Mouse (Mus musculus) heart, embryonic 15.5 days (tissue): ENCODE results near the gene Gipc2. TPM values are rescaled to one million over a fixed set of nuclear protein-coding genes. Genes with fewer than 3 reads are reported as not detected.
"Not testable (repeated sequence)": the region's sequence is repeated elsewhere in the genome, so short reads cannot be mapped to it uniquely, and the experiment has no call there.

Experiments
- ATAC-seq: fragments of 200-750 bp; cut with Nextera tagmentation; replicated peaks from 2 replicates; pipeline ENCODE4 v1.8.0; 2017; ENCODE audit warnings: low read depth, moderate TSS enrichment; ENCODE audit not compliant: insufficient number of reproducible peaks, insufficient read depth, low FRiP score
- H3K27ac ChIP-seq: fragments of 300-500 bp; sonication (generic); 2 replicates; pipeline ENCODE4 v1.5.1; 2015; ENCODE audit warnings: mild to moderate bottlenecking, inconsistent platforms
- H3K27me3 ChIP-seq: fragments of 300-500 bp; sonication (generic); 2 replicates; pipeline ENCODE4 v1.6.1; 2015; ENCODE audit warnings: inconsistent platforms
- H3K36me3 ChIP-seq: fragments of 300-500 bp; sonication (generic); 2 replicates; pipeline ENCODE4 v1.6.1; 2015; ENCODE audit warnings: mild to moderate bottlenecking, inconsistent platforms
- H3K4me1 ChIP-seq: fragments of 300-500 bp; sonication (generic); replicated peaks from 2 replicates; pipeline ENCODE4 v1.6.1; 2015; ENCODE audit warnings: inconsistent platforms
- H3K4me2 ChIP-seq: fragments of 300-500 bp; sonication (generic); 2 replicates; pipeline ENCODE4 v1.6.1; 2015; ENCODE audit warnings: inconsistent platforms, mild to moderate bottlenecking, moderate library complexity
- H3K4me3 ChIP-seq: fragments of 300-500 bp; sonication (generic); 2 replicates; pipeline ENCODE4 v1.5.1; 2015; ENCODE audit warnings: mild to moderate bottlenecking, inconsistent platforms
- H3K9ac ChIP-seq: fragments of 300-500 bp; sonication (generic); 2 replicates; pipeline ENCODE4 v1.6.1; 2015; ENCODE audit warnings: mild to moderate bottlenecking, inconsistent platforms
- H3K9me3 ChIP-seq: fragments of 300-500 bp; sonication (generic); replicated peaks from 2 replicates; pipeline ENCODE4 v1.6.1; 2016; ENCODE audit warnings: inconsistent platforms
- WGBS: fragments of 180-500 bp; shearing (Covaris S2); methylation state at CpG from one replicate; pipeline ENCODE4 v1.1.7; 2015; ENCODE audit warnings: mixed read lengths; 5-methylcytosine and 5-hydroxymethylcytosine counted together
- polyA plus RNA-seq: library from polyadenylated mRNA; unstranded; fragments of >200 nt; fragmentation: Nextera tagmentation; extraction: Ambion mirVana; gene quantifications from 2 replicates; pipeline ENCODE4 v1.2.1, GENCODE M21; 2015

Gene Gipc2
- polyA plus RNA-seq, 1 experiment from 2014 or later: 5.0 TPM

DNA sequence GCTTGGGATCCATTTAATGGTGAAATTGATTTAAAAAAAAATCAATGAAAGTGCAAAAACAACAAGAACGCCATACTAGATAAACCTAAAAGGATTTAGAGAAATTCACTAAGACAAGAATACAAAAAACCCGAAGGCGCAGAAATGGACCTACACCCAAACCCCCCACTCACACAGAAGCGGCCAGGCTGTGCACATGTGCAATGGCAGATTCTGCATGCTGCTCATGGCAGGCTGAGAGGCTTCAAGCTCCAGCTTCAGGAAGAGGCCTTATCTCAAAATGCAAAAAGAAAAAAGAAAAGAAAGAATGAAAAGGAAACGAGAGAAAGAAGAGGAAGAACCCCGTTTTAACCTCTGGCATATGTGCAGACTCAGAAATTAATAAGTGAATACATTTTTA, 37.4 kb upstream of the Gipc2 start:
- H3K27ac ChIP-seq: no peak overlapping the region
- 73% methylated on average over 6 of the region's 6 CpGs for WGBS
- no peak overlapping the region for H3K9ac ChIP-seq
- H3K4me2 ChIP-seq: no peak overlapping the region
- H3K36me3 ChIP-seq: no peaks in the 10 kb centered on the region
- no peaks in the 10 kb centered on the region for H3K27me3 ChIP-seq
- H3K4me3 ChIP-seq: no peak overlapping the region
- ATAC-seq: no peak
- peaks cover 2% of the 10 kb centered on the region for H3K4me1 ChIP-seq
- H3K9me3 ChIP-seq: no peaks in the 10 kb centered on the region

DNA sequence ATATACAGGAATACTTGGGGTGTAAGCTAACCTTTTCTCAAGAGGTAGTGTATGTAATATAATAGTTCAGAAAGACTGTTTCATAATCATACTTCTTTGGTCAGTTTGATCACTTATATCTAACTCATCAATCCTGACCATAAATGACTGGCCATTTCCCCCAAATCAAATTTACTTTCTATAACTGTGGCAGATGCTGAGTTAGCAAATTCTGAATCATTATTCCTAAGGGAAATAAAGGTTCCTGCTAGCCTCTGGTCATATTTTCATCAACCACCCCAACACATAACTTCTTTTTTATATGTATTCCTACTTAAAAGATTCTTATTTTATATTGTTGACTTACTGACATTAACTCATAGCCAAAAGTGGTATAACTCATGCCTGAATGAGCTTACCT, 36.9 kb upstream of the Gipc2 start:
- Histone ChIP-seq H3K9ac (no peak overlapping the region), H3K4me3 (no peak overlapping the region), H3K27me3 (no peaks in the 10 kb centered on the region), H3K4me2 (no peak overlapping the region), H3K27ac (no peak overlapping the region), H3K9me3 (no peaks in the 10 kb centered on the region), H3K4me1 (no peaks in the 10 kb centered on the region; the same call in 1 of the 2 replicates), H3K36me3 (no peaks in the 10 kb centered on the region)
- no peak for ATAC-seq

GRCm38 (mm10) chr3:152201651-152202050, 35.6 kb upstream of the Gipc2 start:
- H3K9me3 ChIP-seq: no peaks in the 10 kb centered on the region
- no peak overlapping the region for H3K9ac ChIP-seq
- 85% methylated on average over 2 of the region's 2 CpGs for WGBS
- no peak for ATAC-seq
- H3K27me3 ChIP-seq: no peaks in the 10 kb centered on the region
- no peak overlapping the region for H3K4me2 ChIP-seq
- H3K27ac ChIP-seq: no peak overlapping the region
- H3K36me3 ChIP-seq: no peaks in the 10 kb centered on the region
- no peak overlapping the region for H3K4me3 ChIP-seq
- no peaks in the 10 kb centered on the region; the same call in 1 of the 2 replicates for H3K4me1 ChIP-seq

GRCm38 (mm10) chr3:152201181-152201580, 35.2 kb upstream of the Gipc2 start:
- ATAC-seq: no peak
- 90% methylated on average over 3 of the region's 3 CpGs for WGBS
- Histone ChIP-seq H3K4me1 (no peaks in the 10 kb centered on the region; the same call in 1 of the 2 replicates), H3K27me3 (no peaks in the 10 kb centered on the region), H3K27ac (no peak overlapping the region), H3K9ac (no peak overlapping the region), H3K4me2 (no peak overlapping the region), H3K4me3 (no peak overlapping the region), H3K36me3 (no peaks in the 10 kb centered on the region), H3K9me3 (no peaks in the 10 kb centered on the region)

GRCm38 (mm10) chr3:152199125-152199524, 33.1 kb upstream of the Gipc2 start:
- Histone ChIP-seq H3K4me3 (no peak overlapping the region), H3K4me1 (no peaks in the 10 kb centered on the region; the same call in 1 of the 2 replicates), H3K27ac (no peak overlapping the region), H3K9ac (no peak overlapping the region), H3K9me3 (no peaks in the 10 kb centered on the region), H3K27me3 (no peaks in the 10 kb centered on the region), H3K36me3 (no peaks in the 10 kb centered on the region), H3K4me2 (no peak overlapping the region)
- WGBS: 64% methylated on average over 3 of the region's 3 CpGs
- no peak for ATAC-seq

GRCm38 (mm10) chr3:152197246-152197645, 31.2 kb upstream of the Gipc2 start:
- H3K27ac ChIP-seq, H3K36me3 ChIP-seq, H3K4me1 ChIP-seq, H3K9me3 ChIP-seq, H3K4me3 ChIP-seq, H3K9ac ChIP-seq, ATAC-seq, H3K27me3 ChIP-seq, H3K4me2 ChIP-seq: not testable (repeated sequence)
- WGBS: 38% methylated on average over 2 of the region's 2 CpGs

DNA sequence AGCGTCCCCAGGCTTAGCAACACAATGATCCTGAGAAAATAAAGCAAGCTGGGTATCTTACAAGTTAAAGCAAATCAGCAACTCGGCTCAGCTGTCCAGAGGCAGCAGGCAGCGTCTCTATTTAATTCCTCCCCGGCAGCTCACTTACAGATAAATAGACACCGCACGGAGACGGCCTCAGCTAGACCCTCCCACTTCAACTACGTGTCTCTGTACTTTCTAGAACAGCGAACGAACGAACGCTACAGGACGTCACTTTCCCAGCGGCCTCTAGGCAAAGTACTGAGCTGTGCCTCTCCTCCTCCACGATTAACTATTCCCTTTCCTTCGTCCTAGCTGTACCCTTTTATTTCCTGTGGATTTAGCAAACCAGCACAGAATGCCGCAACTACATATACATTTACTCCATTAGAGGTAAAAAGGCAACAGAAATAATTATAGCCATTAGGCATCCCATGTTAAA, 27.6 kb upstream of the Gipc2 start:
- H3K27me3 ChIP-seq: no peaks in the 10 kb centered on the region
- H3K4me3 ChIP-seq: peak overlapping the region; percentile 69
- ATAC-seq: peak; percentile 96
- H3K36me3 ChIP-seq: no peaks in the 10 kb centered on the region
- H3K4me1 ChIP-seq: peaks cover 16% of the 10 kb centered on the region
- peak overlapping the region; percentile 94 for H3K27ac ChIP-seq
- peak overlapping the region; percentile 70 for H3K9ac ChIP-seq
- WGBS: under 1% methylated on average over 17 of the region's 17 CpGs
- no peaks in the 10 kb centered on the region for H3K9me3 ChIP-seq
- H3K4me2 ChIP-seq: peak overlapping the region; percentile 59

DNA sequence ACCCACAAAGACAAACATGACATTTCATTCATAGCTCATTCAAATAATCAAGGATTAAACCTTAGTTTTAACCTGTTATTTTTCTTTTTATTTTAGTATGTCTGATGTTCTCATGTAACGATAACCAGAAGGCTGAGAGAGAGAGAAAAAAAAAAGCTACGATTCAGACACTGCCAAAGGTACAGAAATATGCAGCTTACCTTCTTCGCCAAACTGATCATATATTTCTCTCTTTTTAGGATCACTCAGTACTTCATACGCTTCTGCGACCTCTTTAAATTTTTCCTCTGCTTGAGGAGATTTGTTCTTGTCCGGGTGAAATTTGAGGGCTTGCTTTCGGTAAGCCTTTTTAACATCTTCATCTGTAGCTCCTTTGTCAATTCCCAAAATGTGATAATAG, 27.1 kb upstream of the Gipc2 start:
- no peaks in the 10 kb centered on the region for H3K27me3 ChIP-seq
- H3K4me3 ChIP-seq: peak overlapping the region; percentile 69
- WGBS: 2% methylated on average over 7 of the region's 7 CpGs
- H3K9me3 ChIP-seq: no peaks in the 10 kb centered on the region
- H3K36me3 ChIP-seq: no peaks in the 10 kb centered on the region
- ATAC-seq: no peak
- H3K4me2 ChIP-seq: peak overlapping the region; percentile 59
- H3K9ac ChIP-seq: peak overlapping the region; percentile 70
- H3K4me1 ChIP-seq: peaks cover 17% of the 10 kb centered on the region
- peak overlapping the region; percentile 94 for H3K27ac ChIP-seq

DNA sequence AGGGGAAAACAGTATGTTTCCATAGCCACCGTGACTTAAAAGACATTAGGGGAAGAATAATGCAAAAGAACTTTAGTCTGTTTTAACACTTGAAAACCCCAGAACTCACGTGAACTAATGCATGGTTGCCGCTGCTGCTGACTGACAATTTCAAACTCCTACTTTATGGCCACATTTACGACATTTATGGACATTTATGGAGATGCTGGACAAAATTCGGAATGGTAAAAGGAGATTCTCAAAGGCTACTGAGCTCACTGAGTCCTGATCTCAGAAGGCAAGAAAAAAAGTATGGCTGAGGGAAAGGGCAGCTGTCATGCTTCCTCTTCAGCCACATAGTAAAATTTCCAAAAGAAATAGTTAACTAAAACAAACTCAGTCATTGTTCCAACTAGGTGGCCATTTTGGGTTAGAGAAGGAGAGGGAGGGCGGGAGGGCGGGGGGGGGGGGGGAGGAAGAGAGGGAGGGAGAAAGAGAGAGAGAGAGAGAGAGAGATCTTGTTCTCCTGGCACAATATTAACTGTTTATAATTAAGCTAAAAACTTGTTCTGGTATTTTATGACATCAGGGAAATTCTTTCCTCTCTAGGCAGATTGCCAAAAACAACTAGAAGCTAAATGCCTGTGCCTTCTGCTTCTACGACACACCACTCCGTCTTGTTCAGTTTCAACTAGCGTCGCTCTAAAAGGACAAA, 26.4 kb upstream of the Gipc2 start:
- H3K9me3 ChIP-seq: no peaks in the 10 kb centered on the region
- WGBS: 7% methylated on average over 11 of the region's 11 CpGs
- H3K27me3 ChIP-seq: no peaks in the 10 kb centered on the region
- peak overlapping the region; percentile 89 for H3K27ac ChIP-seq
- H3K36me3 ChIP-seq: no peaks in the 10 kb centered on the region
- H3K4me1 ChIP-seq: peaks cover 24% of the 10 kb centered on the region
- H3K9ac ChIP-seq: peak overlapping the region; percentile 49
- peak overlapping the region; percentile 67 for H3K4me2 ChIP-seq
- H3K4me3 ChIP-seq: peak overlapping the region; percentile 56
- no peak for ATAC-seq

DNA sequence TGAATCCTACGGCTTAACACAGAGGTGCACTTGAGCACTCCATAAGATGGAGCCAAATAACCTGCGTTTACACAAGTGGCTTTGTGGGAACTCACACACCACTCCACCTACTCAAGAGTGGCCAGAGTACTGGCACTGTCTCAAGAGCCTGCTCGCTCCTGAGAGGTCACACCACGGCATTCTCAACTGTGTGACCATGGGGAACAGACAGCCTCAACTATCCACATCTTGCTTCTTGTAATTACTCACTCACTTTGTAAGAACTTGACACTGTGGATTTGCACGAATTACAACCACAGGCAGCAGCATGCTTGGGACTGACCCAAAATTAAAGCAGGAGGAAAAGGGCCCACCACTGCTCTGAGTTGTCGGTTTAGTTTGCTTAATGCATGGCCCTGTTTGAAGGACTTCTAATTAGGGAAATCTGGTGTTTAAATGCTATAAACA, 25.8 kb upstream of the Gipc2 start:
- WGBS: 4% methylated on average over 6 of the region's 6 CpGs
- Histone ChIP-seq H3K27ac (peak overlapping the region; percentile 89), H3K9me3 (no peaks in the 10 kb centered on the region), H3K27me3 (no peaks in the 10 kb centered on the region), H3K9ac (peak overlapping the region; percentile 49), H3K36me3 (no peaks in the 10 kb centered on the region), H3K4me1 (peaks cover 27% of the 10 kb centered on the region), H3K4me2 (peak overlapping the region; percentile 67), H3K4me3 (peak overlapping the region; percentile 56)
- peak; percentile 43 for ATAC-seq

GRCm38 (mm10) chr3:152190679-152191477, 24.8 kb upstream of the Gipc2 start:
- H3K9me3 ChIP-seq: no peaks in the 10 kb centered on the region
- WGBS: 47% methylated on average over 9 of the region's 9 CpGs
- peak overlapping the region; percentile 67 for H3K4me2 ChIP-seq
- H3K9ac ChIP-seq: peak overlapping the region; percentile 45
- peaks cover 35% of the 10 kb centered on the region for H3K4me1 ChIP-seq
- peaks cover 1% of the 10 kb centered on the region; the same call in 1 of the 2 replicates for H3K36me3 ChIP-seq
- no peak for ATAC-seq
- peak overlapping the region; percentile 56 for H3K4me3 ChIP-seq
- H3K27ac ChIP-seq: peak overlapping the region; percentile 60
- H3K27me3 ChIP-seq: no peaks in the 10 kb centered on the region
